Mouse (Mus musculus): ENCODE measurements around the gene Osbpl7. TPM values are rescaled to one million over a fixed set of nuclear protein-coding genes. Genes with fewer than 3 reads are reported as not detected.

Osbpl7 gene
- total and polyA plus RNA-seq, 2 experiments from 2014 or later = 8.3 to 10.9 TPM

- H3K36me3 ChIP-seq (ENCODE audit: insufficient read depth) = no peaks in the 10 kb centered on the region
- ATAC-seq (no peak), DNase-seq (no peak)
- peak overlapping the region; percentile 71 for H3K4me2 ChIP-seq (ENCODE audit: low read depth)
- H3K9ac ChIP-seq = peak overlapping the region; percentile 52; the same call in 1 of the 2 replicates
- H3K27ac ChIP-seq (ENCODE audit: low read depth, low read length) = peak overlapping the region; percentile 52; the same call in 1 of the 2 replicates
- H3K27me3 ChIP-seq (ENCODE audit: insufficient read depth, low read length) = no peaks in the 10 kb centered on the region
- H3K9me3 ChIP-seq (ENCODE audit: low read length) = no peaks in the 10 kb centered on the region
- H3K4me1 ChIP-seq (ENCODE audit: insufficient read depth) = peaks cover 8% of the 10 kb centered on the region
- WGBS = 48% methylated on average over 12 of the region's 12 CpGs
- TF ChIP-seq CTCF (IDR thresholded peaks at IDR 0.05; ENCODE audit: low read depth) = no peak
- peak overlapping the region; percentile 75 for H3K4me3 ChIP-seq (ENCODE audit: low read depth, low read length)
These were observed 10.0 kb upstream of the Osbpl7 start for GRCm38 (mm10) chr11:97040301-97041021.

DNA sequence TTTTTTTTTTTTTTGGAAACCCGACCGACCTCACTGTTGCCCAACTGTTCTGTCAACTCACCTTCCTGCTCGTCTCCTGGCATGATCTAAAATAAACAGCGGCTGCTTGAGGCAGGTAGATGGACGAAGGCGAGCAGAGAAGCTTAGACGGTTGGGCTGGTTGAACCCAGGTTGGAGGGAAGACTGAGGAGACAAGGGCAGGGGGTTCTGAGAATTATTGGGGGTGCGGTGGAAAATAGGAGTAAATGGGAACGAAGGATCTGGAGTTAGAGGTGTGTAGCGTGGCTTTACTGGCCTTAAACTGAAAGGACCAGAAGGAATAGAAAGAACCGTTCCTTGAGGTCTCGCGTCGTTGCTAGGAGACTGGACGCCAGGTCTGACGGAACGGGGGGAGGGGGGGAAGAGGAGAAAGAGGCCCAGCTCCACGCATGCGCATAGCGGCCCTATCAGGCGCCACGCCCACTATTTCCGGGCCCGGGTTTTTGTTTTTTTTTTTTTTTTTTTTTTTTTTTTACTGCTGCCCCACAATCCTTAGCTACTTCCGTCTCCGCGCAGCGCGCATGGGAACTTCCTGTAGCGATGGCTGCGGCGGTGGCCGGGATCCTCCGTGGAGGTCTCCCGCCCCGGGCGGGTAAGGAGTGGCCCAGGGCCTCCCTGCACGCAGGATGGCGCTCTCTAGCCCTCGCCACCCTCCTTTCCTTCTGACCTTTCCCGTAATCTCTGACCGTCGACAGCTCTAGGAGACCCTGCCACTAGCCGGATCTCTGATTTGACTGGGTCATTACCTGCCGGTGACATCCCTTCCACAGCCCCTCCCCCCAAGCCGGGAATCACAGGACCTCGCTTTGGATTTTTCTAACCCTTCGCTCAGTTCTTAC lies 9.2 kb upstream of the Osbpl7 start, which contains the start of the genes Lrrc46 and Mrpl10:
Gene Lrrc46, minus strand, starts transcription at position 386 of the 878 bp plus-strand sequence.
Gene Mrpl10, plus strand, starts transcription at position 539 of the 878 bp plus-strand sequence.
- H3K4me1 ChIP-seq (ENCODE audit: insufficient read depth) = peaks cover 8% of the 10 kb centered on the region
- no peaks in the 10 kb centered on the region for H3K27me3 ChIP-seq (ENCODE audit: insufficient read depth, low read length)
- under 1% methylated on average over 46 of the region's 48 CpGs for WGBS
- no peaks in the 10 kb centered on the region for H3K36me3 ChIP-seq (ENCODE audit: insufficient read depth)
- H3K27ac ChIP-seq (ENCODE audit: low read depth, low read length) = peak within 1 kb of the TSS; percentile 83
- H3K4me3 ChIP-seq (ENCODE audit: low read depth, low read length) = peak within 1 kb of the TSS; percentile 75
- H3K4me2 ChIP-seq (ENCODE audit: low read depth) = peak within 1 kb of the TSS; percentile 71
- TF ChIP-seq CTCF (IDR thresholded peaks at IDR 0.05; ENCODE audit: low read depth) = 0 out of 2 replicates have a peak, but pooled peaks have one; percentile 9
- H3K9ac ChIP-seq = peak within 1 kb of the TSS; percentile 83
- peak; percentile 97 for DNase-seq
- peak; percentile 96 for ATAC-seq
- no peaks in the 10 kb centered on the region for H3K9me3 ChIP-seq (ENCODE audit: low read length)

- no peaks in the 10 kb centered on the region for H3K9me3 ChIP-seq (ENCODE audit: low read length)
- peaks cover 8% of the 10 kb centered on the region for H3K4me1 ChIP-seq (ENCODE audit: insufficient read depth)
These were observed 5.5 kb upstream of the Osbpl7 start for GRCm38 (mm10) chr11:97044902-97045301.

GRCm38 (mm10) chr11:97045861-97046260 lies 4.6 kb upstream of the Osbpl7 start:
- Histone ChIP-seq H3K9ac (no peak overlapping the region), H3K4me1 (ENCODE audit: insufficient read depth) (peaks cover 8% of the 10 kb centered on the region), H3K36me3 (ENCODE audit: insufficient read depth) (peaks cover 10% of the 10 kb centered on the region; the same call in 1 of the 2 replicates), H3K4me3 (ENCODE audit: low read depth, low read length) (no peak overlapping the region), H3K9me3 (ENCODE audit: low read length) (no peaks in the 10 kb centered on the region), H3K27me3 (ENCODE audit: insufficient read depth, low read length) (no peaks in the 10 kb centered on the region), H3K27ac (ENCODE audit: low read depth, low read length) (no peak overlapping the region), H3K4me2 (ENCODE audit: low read depth) (no peak overlapping the region)
- DNase-seq (no peak), ATAC-seq (no peak)
- TF ChIP-seq CTCF (IDR thresholded peaks at IDR 0.05; ENCODE audit: low read depth) = peak; percentile 43
- 82% methylated on average over 7 of the region's 7 CpGs for WGBS

More at GRCm38 (mm10) chr11:97044902-97045301, 5.5 kb upstream of the Osbpl7 start:
- ATAC-seq (no peak), DNase-seq (no peak)
- H3K27ac ChIP-seq (ENCODE audit: low read depth, low read length) = no peak overlapping the region
- H3K4me2 ChIP-seq (ENCODE audit: low read depth) = no peak overlapping the region
- H3K36me3 ChIP-seq (ENCODE audit: insufficient read depth) = peaks cover 10% of the 10 kb centered on the region; the same call in 1 of the 2 replicates
- no peak overlapping the region for H3K9ac ChIP-seq
- no peak for TF ChIP-seq CTCF (IDR thresholded peaks at IDR 0.05; ENCODE audit: low read depth)
- no peak overlapping the region for H3K4me3 ChIP-seq (ENCODE audit: low read depth, low read length)
- WGBS = 92% methylated on average over 8 of the region's 8 CpGs
- no peaks in the 10 kb centered on the region for H3K27me3 ChIP-seq (ENCODE audit: insufficient read depth, low read length)

DNA sequence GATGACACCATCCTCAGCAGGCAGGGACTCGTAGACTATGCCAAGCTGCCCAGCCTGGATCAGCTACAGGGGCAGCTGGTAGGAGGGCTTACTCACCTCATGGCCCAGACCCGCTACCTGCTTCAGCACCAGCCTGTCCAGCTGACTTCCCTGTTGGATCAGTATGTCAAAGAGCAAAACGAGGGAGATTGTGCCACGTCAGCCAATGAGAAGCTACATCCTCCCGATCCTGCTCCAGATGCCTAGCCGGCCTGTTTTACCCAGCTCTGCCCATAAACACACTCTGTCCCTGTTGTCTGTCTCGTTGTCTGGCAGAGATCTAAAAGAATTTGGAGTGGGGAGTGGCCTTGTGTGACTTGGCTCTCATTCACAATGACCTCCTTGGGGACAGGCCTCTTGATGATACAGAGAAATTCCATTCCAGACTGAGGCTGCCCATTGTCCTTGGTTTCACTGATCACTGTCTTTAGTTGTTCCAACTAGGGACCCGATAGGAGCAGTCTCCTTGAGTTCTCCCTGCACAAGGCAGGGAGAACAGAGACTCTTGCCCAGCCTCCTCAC lies 2.3 kb upstream of the Osbpl7 start:
- WGBS = 85% methylated on average over 8 of the region's 8 CpGs
- no peak for TF ChIP-seq CTCF (IDR thresholded peaks at IDR 0.05; ENCODE audit: low read depth)
- no peaks in the 10 kb centered on the region for H3K27me3 ChIP-seq (ENCODE audit: insufficient read depth, low read length)

DNA sequence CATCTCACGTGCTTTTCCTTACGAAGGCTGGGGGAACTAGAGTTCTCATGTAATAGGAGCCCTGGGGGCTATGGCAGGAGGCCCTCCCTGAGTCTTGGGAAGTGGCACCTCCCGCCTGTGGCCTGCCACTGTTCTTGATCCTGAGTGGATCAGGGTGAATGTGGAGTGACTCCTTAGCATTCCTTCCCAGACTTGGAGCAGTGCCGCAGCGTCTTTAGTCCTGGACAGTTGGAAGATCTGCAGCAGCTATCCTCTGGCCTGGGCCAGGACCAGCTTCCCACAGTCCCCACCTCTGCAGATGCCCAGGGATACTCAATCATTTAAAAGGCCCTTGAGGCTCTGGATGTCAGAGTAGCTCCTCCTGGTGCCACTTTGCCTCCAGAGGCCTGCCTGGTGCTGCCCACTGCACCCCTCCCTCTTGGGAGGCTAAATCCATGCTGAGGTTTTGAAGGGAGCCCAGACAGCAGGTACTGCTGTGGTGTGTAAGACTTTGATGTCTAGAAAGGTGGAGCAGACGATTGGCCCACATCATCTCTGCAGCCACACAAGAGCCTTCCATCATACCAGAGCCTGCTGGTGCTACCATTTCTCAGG lies 839 bp upstream of the Osbpl7 start:
- Histone ChIP-seq H3K36me3 (ENCODE audit: insufficient read depth) (peaks cover 26% of the 10 kb centered on the region), H3K27me3 (ENCODE audit: insufficient read depth, low read length) (no peaks in the 10 kb centered on the region), H3K4me2 (ENCODE audit: low read depth) (no peak overlapping the region), H3K4me3 (ENCODE audit: low read depth, low read length) (no peak overlapping the region), H3K9me3 (ENCODE audit: low read length) (no peaks in the 10 kb centered on the region), H3K4me1 (ENCODE audit: insufficient read depth) (peaks cover 8% of the 10 kb centered on the region), H3K9ac (no peak overlapping the region), H3K27ac (ENCODE audit: low read depth, low read length) (no peak overlapping the region)
- no peak for ATAC-seq
- DNase-seq = no peak
- no peak for TF ChIP-seq CTCF (IDR thresholded peaks at IDR 0.05; ENCODE audit: low read depth)
- WGBS = 79% methylated on average over 6 of the region's 6 CpGs

More for the DNA sequence above, 2.3 kb upstream of the Osbpl7 start:
- H3K4me1 ChIP-seq (ENCODE audit: insufficient read depth) = peaks cover 8% of the 10 kb centered on the region
- ATAC-seq (no peak), DNase-seq (no peak)
- no peak overlapping the region for H3K4me2 ChIP-seq (ENCODE audit: low read depth)
- peaks cover 14% of the 10 kb centered on the region; the same call in 1 of the 2 replicates for H3K36me3 ChIP-seq (ENCODE audit: insufficient read depth)
- H3K27ac ChIP-seq (ENCODE audit: low read depth, low read length) = no peak overlapping the region
- H3K9ac ChIP-seq = no peak overlapping the region
- H3K4me3 ChIP-seq (ENCODE audit: low read depth, low read length) = no peak overlapping the region
- H3K9me3 ChIP-seq (ENCODE audit: low read length) = no peaks in the 10 kb centered on the region

Data from forebrain, postnatal 0 days (tissue).